Mouse (Mus musculus): Measurements from ENCODE around the gene Myom1. TPM values are rescaled to one million over a fixed set of nuclear protein-coding genes. Genes with fewer than 3 reads are reported as not detected.
A peak's percentile ranks its signal among the peaks of the same experiment; 100 is the strongest.

The Myom1 gene
- 1.8 and 2.0 TPM in 2 replicates for total RNA-seq (2017)

- ATAC-seq (replicated peaks in 1 of 2; ENCODE audit: insufficient read depth in 1 of 2, low FRiP score in 2 of 2, low TSS enrichment in 1 of 2, low read depth in 1 of 2, poor library complexity in 2 of 2, severe bottlenecking in 2 of 2) = peak; percentile 84 to 88
These were observed at the start of gene Myom1 for GRCm38 (mm10) chr17:71002081-71002743. TSS of gene Myom1 (plus strand) at chr17:71002633.

GRCm38 (mm10) chr17:70963546-70963945, 38.9 kb upstream of the Myom1 start:
- peak; percentile 86 to 94 for ATAC-seq (replicated peaks in 1 of 2; ENCODE audit: insufficient read depth in 1 of 2, low FRiP score in 2 of 2, low TSS enrichment in 1 of 2, low read depth in 1 of 2, poor library complexity in 2 of 2, severe bottlenecking in 2 of 2)

GRCm38 (mm10) chr17:70965281-70965680, 37.2 kb upstream of the Myom1 start:
- no peak for ATAC-seq (replicated peaks in 1 of 2; ENCODE audit: insufficient read depth in 1 of 2, low FRiP score in 2 of 2, low TSS enrichment in 1 of 2, low read depth in 1 of 2, poor library complexity in 2 of 2, severe bottlenecking in 2 of 2)

- ATAC-seq (replicated peaks in 1 of 2; ENCODE audit: insufficient read depth in 1 of 2, low FRiP score in 2 of 2, low TSS enrichment in 1 of 2, low read depth in 1 of 2, poor library complexity in 2 of 2, severe bottlenecking in 2 of 2) = peak; percentile 17 to 38; a peak in 2 of 4 replicates
These were observed 36.3 kb upstream of the Myom1 start for GRCm38 (mm10) chr17:70966126-70966525.

GRCm38 (mm10) chr17:70967191-70967590, 35.2 kb upstream of the Myom1 start:
- ATAC-seq (replicated peaks in 1 of 2; ENCODE audit: insufficient read depth in 1 of 2, low FRiP score in 2 of 2, low TSS enrichment in 1 of 2, low read depth in 1 of 2, poor library complexity in 2 of 2, severe bottlenecking in 2 of 2) = no peak

GRCm38 (mm10) chr17:70967646-70968045, 34.8 kb upstream of the Myom1 start:
- ATAC-seq (replicated peaks in 1 of 2; ENCODE audit: insufficient read depth in 1 of 2, low FRiP score in 2 of 2, low TSS enrichment in 1 of 2, low read depth in 1 of 2, poor library complexity in 2 of 2, severe bottlenecking in 2 of 2) = no peak; a peak in 1 of 4 replicates

GRCm38 (mm10) chr17:70968606-70969191, 33.7 kb upstream of the Myom1 start:
- peak; percentile 51 to 61; a peak in 3 of 4 replicates for ATAC-seq (replicated peaks in 1 of 2; ENCODE audit: insufficient read depth in 1 of 2, low FRiP score in 2 of 2, low TSS enrichment in 1 of 2, low read depth in 1 of 2, poor library complexity in 2 of 2, severe bottlenecking in 2 of 2)

- no peak for ATAC-seq (replicated peaks in 1 of 2; ENCODE audit: insufficient read depth in 1 of 2, low FRiP score in 2 of 2, low TSS enrichment in 1 of 2, low read depth in 1 of 2, poor library complexity in 2 of 2, severe bottlenecking in 2 of 2)
These were observed 31.2 kb upstream of the Myom1 start for GRCm38 (mm10) chr17:70971206-70971605.

GRCm38 (mm10) chr17:70973398-70973797, 29.0 kb upstream of the Myom1 start:
- no peak for ATAC-seq (replicated peaks in 1 of 2; ENCODE audit: insufficient read depth in 1 of 2, low FRiP score in 2 of 2, low TSS enrichment in 1 of 2, low read depth in 1 of 2, poor library complexity in 2 of 2, severe bottlenecking in 2 of 2)

GRCm38 (mm10) chr17:70974065-70974464, 28.4 kb upstream of the Myom1 start:
- peak; percentile 88 to 93 for ATAC-seq (replicated peaks in 1 of 2; ENCODE audit: insufficient read depth in 1 of 2, low FRiP score in 2 of 2, low TSS enrichment in 1 of 2, low read depth in 1 of 2, poor library complexity in 2 of 2, severe bottlenecking in 2 of 2)

- no peak for ATAC-seq (replicated peaks in 1 of 2; ENCODE audit: insufficient read depth in 1 of 2, low FRiP score in 2 of 2, low TSS enrichment in 1 of 2, low read depth in 1 of 2, poor library complexity in 2 of 2, severe bottlenecking in 2 of 2)
These were observed 24.6 kb upstream of the Myom1 start for GRCm38 (mm10) chr17:70977799-70978198.

GRCm38 (mm10) chr17:70979345-70980223, 22.8 kb upstream of the Myom1 start:
- ATAC-seq (replicated peaks in 1 of 2; ENCODE audit: insufficient read depth in 1 of 2, low FRiP score in 2 of 2, low TSS enrichment in 1 of 2, low read depth in 1 of 2, poor library complexity in 2 of 2, severe bottlenecking in 2 of 2) = peak; percentile 37 to 56

- peak in 1 of 2 experiments; percentile 33; a peak in 1 of 4 replicates for ATAC-seq (replicated peaks in 1 of 2; ENCODE audit: insufficient read depth in 1 of 2, low FRiP score in 2 of 2, low TSS enrichment in 1 of 2, low read depth in 1 of 2, poor library complexity in 2 of 2, severe bottlenecking in 2 of 2)
These were observed 16.7 kb upstream of the Myom1 start for GRCm38 (mm10) chr17:70985501-70986354.

- ATAC-seq (replicated peaks in 1 of 2; ENCODE audit: insufficient read depth in 1 of 2, low FRiP score in 2 of 2, low TSS enrichment in 1 of 2, low read depth in 1 of 2, poor library complexity in 2 of 2, severe bottlenecking in 2 of 2) = no peak
These were observed 16.1 kb upstream of the Myom1 start for GRCm38 (mm10) chr17:70986355-70986740.

- peak; percentile 16 to 39; a peak in 3 of 4 replicates for ATAC-seq (replicated peaks in 1 of 2; ENCODE audit: insufficient read depth in 1 of 2, low FRiP score in 2 of 2, low TSS enrichment in 1 of 2, low read depth in 1 of 2, poor library complexity in 2 of 2, severe bottlenecking in 2 of 2)
These were observed 15.4 kb upstream of the Myom1 start for GRCm38 (mm10) chr17:70986831-70987660.

GRCm38 (mm10) chr17:70988337-70988767, 14.1 kb upstream of the Myom1 start:
- no peak for ATAC-seq (replicated peaks in 1 of 2; ENCODE audit: insufficient read depth in 1 of 2, low FRiP score in 2 of 2, low TSS enrichment in 1 of 2, low read depth in 1 of 2, poor library complexity in 2 of 2, severe bottlenecking in 2 of 2)
